Mouse (Mus musculus) stomach, postnatal 0 days (tissue): ENCODE results near the gene Elf2. TPM values are rescaled to one million over a fixed set of nuclear protein-coding genes. Genes with fewer than 3 reads are reported as not detected.

Experiments used
- ATAC-seq: fragments of 200-750 bp; cut with Nextera tagmentation; 2 replicates; pipeline ENCODE4 v1.8.0; 2017; ENCODE audit not compliant: low FRiP score, low TSS enrichment
- DNase-seq: peaks from one replicate; pipeline ENCODE4 v3.0.0-alpha.2; 2016; ENCODE audit warnings: low spot score
- H3K27ac ChIP-seq: fragments of 300-500 bp; sonication (generic); replicated peaks from 2 replicates; pipeline ENCODE4 v1.5.1; 2014; ENCODE audit warnings: mild to moderate bottlenecking, control low read depth
- H3K27me3 ChIP-seq: fragments of 300-500 bp; sonication (generic); 2 replicates; pipeline ENCODE4 v1.6.1; 2014; ENCODE audit warnings: low read length; ENCODE audit not compliant: control insufficient read depth, insufficient read depth
- H3K36me3 ChIP-seq: fragments of 300-500 bp; sonication (generic); 2 replicates; pipeline ENCODE4 v1.6.1; 2014; ENCODE audit warnings: low read length, mixed read lengths; ENCODE audit not compliant: control insufficient read depth, insufficient read depth
- H3K4me1 ChIP-seq: fragments of 300-500 bp; sonication (generic); replicated peaks from 2 replicates; pipeline ENCODE4 v1.6.1; 2014; ENCODE audit warnings: antibody characterized with exemption; ENCODE audit not compliant: control insufficient read depth, insufficient read depth
- H3K4me2 ChIP-seq: fragments of 300-500 bp; sonication (generic); replicated peaks from 2 replicates; pipeline ENCODE4 v1.6.1; 2014; ENCODE audit warnings: low read depth, mild to moderate bottlenecking, control low read depth, moderate library complexity
- H3K4me3 ChIP-seq: fragments of 300-500 bp; sonication (generic); 2 replicates; pipeline ENCODE4 v1.5.1; 2014; ENCODE audit warnings: low read depth, low read length, control low read depth
- H3K9ac ChIP-seq: fragments of 300-500 bp; sonication (generic); 2 replicates; pipeline ENCODE4 v1.6.1; 2014; ENCODE audit warnings: mild to moderate bottlenecking, low read length, control low read depth, mixed read lengths
- H3K9me3 ChIP-seq: fragments of 300-500 bp; sonication (generic); 2 replicates; pipeline ENCODE4 v1.6.1; 2016; ENCODE audit warnings: low read length; ENCODE audit not compliant: control insufficient read depth
- CTCF ChIP-seq: IDR thresholded peaks from 2 replicates; pipeline ENCODE4 v1.5.1; 2016; ENCODE audit warnings: antibody characterized with exemption, low read depth, mild to moderate bottlenecking, moderate library complexity
- EP300 ChIP-seq: optimal IDR thresholded peaks from 2 replicates; pipeline ENCODE3; 2016; ENCODE audit warnings: antibody characterized with exemption
- WGBS: fragments of 180-500 bp; shearing (Covaris S2); extraction: QIAGEN DNeasy Blood & Tissue Kit; methylation state at CpG from one replicate; pipeline ENCODE4 v1.1.7; 2014; 5-methylcytosine and 5-hydroxymethylcytosine counted together
- polyA plus RNA-seq: library from polyadenylated mRNA; unstranded; fragments of >200 nt; fragmentation: Nextera tagmentation; extraction: Ambion mirVana; gene quantifications from 2 replicates; pipeline ENCODE4 v1.2.1, GENCODE M21; 2015

The Elf2 gene
- polyA plus RNA-seq, 1 experiment from 2014 or later, result 36.3 TPM

- H3K9me3 ChIP-seq, result no peaks in the 10 kb centered on the region
- no peak overlapping the region for H3K4me3 ChIP-seq
- H3K9ac ChIP-seq, result no peak overlapping the region
- no peaks in the 10 kb centered on the region for H3K27me3 ChIP-seq
- WGBS, result 57% methylated on average over 5 of the region's 5 CpGs
- no peaks in the 10 kb centered on the region for H3K4me1 ChIP-seq
- H3K4me2 ChIP-seq, result no peak overlapping the region
- no peak for ATAC-seq
- DNase-seq, result no peak
- H3K36me3 ChIP-seq, result no peaks in the 10 kb centered on the region
- TF ChIP-seq EP300 (no peak), CTCF (peak; percentile 51)
- no peak overlapping the region for H3K27ac ChIP-seq
These were observed 33.1 kb upstream of the Elf2 start for GRCm38 (mm10) chr3:51373544-51373943.

GRCm38 (mm10) chr3:51372883-51373282 is 32.4 kb upstream of the Elf2 start:
- Histone ChIP-seq H3K36me3 (no peaks in the 10 kb centered on the region), H3K9ac (no peak overlapping the region), H3K27ac (no peak overlapping the region), H3K4me3 (no peak overlapping the region), H3K27me3 (no peaks in the 10 kb centered on the region), H3K4me2 (no peak overlapping the region), H3K4me1 (no peaks in the 10 kb centered on the region), H3K9me3 (no peaks in the 10 kb centered on the region)
- TF ChIP-seq CTCF, result no peak
- no peak for TF ChIP-seq EP300
- no peak for ATAC-seq
- DNase-seq, result no peak
- WGBS, result 40% methylated on average over 5 of the region's 5 CpGs

GRCm38 (mm10) chr3:51371826-51372225 is 31.4 kb upstream of the Elf2 start:
- Histone ChIP-seq H3K27me3 (no peaks in the 10 kb centered on the region), H3K4me1 (no peaks in the 10 kb centered on the region), H3K9ac (no peak overlapping the region), H3K4me2 (no peak overlapping the region), H3K9me3 (no peaks in the 10 kb centered on the region), H3K4me3 (no peak overlapping the region), H3K36me3 (no peaks in the 10 kb centered on the region), H3K27ac (no peak overlapping the region)
- DNase-seq, result no peak
- TF ChIP-seq CTCF (no peak), EP300 (no peak)
- 67% methylated on average over 2 of the region's 2 CpGs for WGBS
- ATAC-seq, result no peak

GRCm38 (mm10) chr3:51368011-51368410 is 27.5 kb upstream of the Elf2 start:
- DNase-seq (no peak), ATAC-seq (no peak)
- H3K27me3 ChIP-seq, result no peaks in the 10 kb centered on the region
- no peaks in the 10 kb centered on the region for H3K36me3 ChIP-seq
- 0 out of 2 replicates have a peak, but pooled peaks cover 3% of the 10 kb centered on the region for H3K4me1 ChIP-seq
- H3K4me3 ChIP-seq, result no peak overlapping the region
- H3K9ac ChIP-seq, result no peak overlapping the region
- TF ChIP-seq EP300 (no peak), CTCF (no peak)
- WGBS, result 72% methylated on average over 4 of the region's 4 CpGs
- H3K4me2 ChIP-seq, result no peak overlapping the region
- H3K9me3 ChIP-seq, result no peaks in the 10 kb centered on the region
- no peak overlapping the region for H3K27ac ChIP-seq

GRCm38 (mm10) chr3:51366926-51367325 is 26.5 kb upstream of the Elf2 start:
- no peaks in the 10 kb centered on the region for H3K27me3 ChIP-seq
- peak; percentile 73 for ATAC-seq

GRCm38 (mm10) chr3:51365517-51365882 is 25.0 kb upstream of the Elf2 start:
- no peak overlapping the region for H3K9ac ChIP-seq
- peak overlapping the region; percentile 43 for H3K4me3 ChIP-seq
- H3K27me3 ChIP-seq, result no peaks in the 10 kb centered on the region
- H3K4me1 ChIP-seq, result 0 out of 2 replicates have a peak, but pooled peaks cover 3% of the 10 kb centered on the region
- no peak for TF ChIP-seq CTCF
- 7% methylated on average over 3 of the region's 3 CpGs for WGBS
- ATAC-seq (no peak; the same call in 1 of the 2 replicates), DNase-seq (no peak)
- H3K27ac ChIP-seq, result no peak overlapping the region
- H3K9me3 ChIP-seq, result no peaks in the 10 kb centered on the region
- no peaks in the 10 kb centered on the region for H3K36me3 ChIP-seq
- peak overlapping the region; percentile 83 for H3K4me2 ChIP-seq

More at GRCm38 (mm10) chr3:51366926-51367325, 26.5 kb upstream of the Elf2 start:
- Histone ChIP-seq H3K4me1 (0 out of 2 replicates have a peak, but pooled peaks cover 3% of the 10 kb centered on the region), H3K9me3 (no peaks in the 10 kb centered on the region), H3K4me3 (no peak overlapping the region), H3K9ac (no peak overlapping the region), H3K4me2 (no peak overlapping the region), H3K36me3 (no peaks in the 10 kb centered on the region), H3K27ac (no peak overlapping the region)
- WGBS, result 42% methylated on average over 4 of the region's 4 CpGs
- DNase-seq, result no peak
- no peak for TF ChIP-seq CTCF
- no peak for TF ChIP-seq EP300
